Mouse (Mus musculus) kidney, postnatal 25 days (tissue): ENCODE data around the gene Rabl6.
A peak's percentile ranks its signal among the peaks of the same experiment; 100 is the strongest.
"Not testable (repeated sequence)": the region's sequence is repeated elsewhere in the genome, so short reads cannot be mapped to it uniquely, and the experiment has no call there.

ENCODE experiments used
- DNase-seq, 2 experiments: peaks; one replicate each; pipeline ENCODE4 v3.0.0; 2021; ENCODE audit warnings: mixed read lengths in 2 of 2

Gene Rabl6

DNA sequence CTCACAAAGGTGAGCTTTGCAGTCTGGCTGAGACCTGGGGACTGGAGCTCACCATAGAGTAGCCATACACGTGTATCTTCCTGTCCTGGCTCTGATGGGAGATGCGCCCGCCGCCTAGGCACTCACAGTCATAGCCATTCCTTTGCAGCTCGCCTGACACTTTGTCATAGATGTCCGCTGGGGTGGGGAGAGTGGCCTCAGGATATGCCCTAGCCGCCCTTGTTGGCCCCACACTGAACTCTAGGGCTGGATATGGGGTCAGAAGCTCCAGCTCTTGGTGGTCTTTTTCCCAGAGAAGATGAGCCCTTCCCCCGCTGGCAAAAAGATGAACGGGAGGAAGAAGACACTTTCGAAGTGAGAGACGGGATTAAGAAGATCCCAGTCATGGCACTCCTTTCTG is 34.2 kb downstream of the Rabl6 start:
- no peak for DNase-seq

- DNase-seq = no peak
These were observed 35.3 kb downstream of the Rabl6 start for GRCm38 (mm10) chr2:25573068-25573467.

DNA sequence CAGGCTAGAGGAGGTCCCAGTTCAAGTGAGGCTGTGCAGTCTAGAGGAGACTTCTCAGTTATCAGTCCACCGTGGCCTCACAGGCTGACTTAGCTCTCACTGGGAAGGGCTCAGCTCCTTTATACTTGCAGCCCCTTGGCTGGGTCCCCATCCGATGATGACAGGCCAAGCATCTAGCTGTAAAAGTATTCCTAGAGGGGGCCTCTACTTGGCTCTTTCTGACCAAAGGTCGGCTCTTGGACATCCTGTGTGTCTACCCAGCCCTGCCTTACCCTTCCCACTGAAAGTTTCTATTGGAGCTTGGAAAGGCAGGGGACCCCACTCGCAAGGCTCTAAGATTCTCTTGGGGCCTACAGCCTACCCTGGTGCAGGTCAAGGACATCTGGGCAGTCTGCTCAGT is 37.1 kb downstream of the Rabl6 start:
- no peak for DNase-seq

DNA sequence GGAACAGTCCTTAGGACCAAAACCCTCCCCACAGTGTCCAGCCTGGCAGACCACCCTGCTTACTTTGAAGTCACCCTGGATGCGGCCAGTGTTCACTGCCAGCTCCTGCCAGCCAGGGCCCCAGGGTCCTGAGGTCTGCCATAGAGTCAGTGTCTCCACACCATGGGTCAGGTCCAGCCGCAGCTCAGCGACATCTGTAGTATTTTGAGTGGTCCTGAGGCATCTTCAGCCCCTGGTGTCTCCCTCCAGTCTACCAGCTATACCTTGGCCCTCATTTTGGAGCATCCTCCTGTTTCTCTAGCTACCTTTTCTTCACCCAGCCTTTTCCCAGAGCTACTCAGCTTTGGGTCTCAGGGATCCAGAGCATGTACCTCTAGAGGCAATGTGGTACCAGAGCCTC is 39.0 kb downstream of the Rabl6 start:
- peak in 1 of 2 experiments; percentile 35 for DNase-seq

DNA sequence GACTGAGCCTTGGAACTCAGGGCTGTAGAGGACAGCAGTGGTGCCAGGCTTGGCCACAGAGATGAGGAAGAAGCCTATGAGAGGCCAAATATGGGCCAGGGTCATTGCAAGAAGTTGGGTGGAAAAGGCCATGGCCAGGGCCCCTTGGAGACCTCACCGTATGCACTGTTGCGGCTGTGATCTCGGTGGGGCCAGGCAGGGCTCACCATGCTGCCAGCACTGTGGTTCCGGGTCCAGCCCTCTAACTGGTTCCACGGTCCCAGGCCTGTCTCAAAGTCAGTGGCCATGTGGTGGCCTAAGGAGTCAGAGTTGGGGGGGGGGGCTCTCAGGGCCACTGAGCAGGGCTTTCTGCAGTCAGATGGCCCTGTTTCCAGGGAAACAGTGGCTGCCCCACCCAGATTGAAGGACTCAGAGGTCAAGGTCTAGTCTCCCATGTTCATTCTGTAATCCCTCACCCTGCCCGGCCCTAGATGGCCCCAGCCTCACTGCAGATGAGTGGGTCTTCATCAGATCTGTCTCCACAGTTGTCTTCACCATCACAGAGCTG is 39.8 kb downstream of the Rabl6 start:
- peak in 1 of 2 experiments; percentile 48 for DNase-seq

DNA sequence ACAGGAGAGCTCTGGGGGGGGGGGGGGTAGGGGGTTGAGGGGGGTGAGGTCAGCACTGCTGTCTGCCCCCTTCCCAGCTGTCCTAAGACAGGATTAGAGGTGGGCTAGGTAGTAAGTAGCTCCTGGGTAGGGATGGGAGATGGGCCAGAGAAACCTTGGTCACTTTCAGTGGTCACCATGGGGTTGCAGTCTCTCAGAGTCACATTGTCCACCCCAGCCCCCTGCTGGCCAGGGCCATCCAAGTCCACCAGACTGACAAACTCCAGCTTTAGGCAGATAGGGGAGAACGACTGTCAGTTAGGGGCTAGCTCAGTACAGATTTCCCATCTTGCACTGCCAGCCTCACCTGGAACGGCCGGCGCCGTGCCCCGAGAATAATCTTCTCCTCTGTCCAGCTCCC is 41.8 kb downstream of the Rabl6 start:
- DNase-seq = peak in 1 of 2 experiments; percentile 38

DNA sequence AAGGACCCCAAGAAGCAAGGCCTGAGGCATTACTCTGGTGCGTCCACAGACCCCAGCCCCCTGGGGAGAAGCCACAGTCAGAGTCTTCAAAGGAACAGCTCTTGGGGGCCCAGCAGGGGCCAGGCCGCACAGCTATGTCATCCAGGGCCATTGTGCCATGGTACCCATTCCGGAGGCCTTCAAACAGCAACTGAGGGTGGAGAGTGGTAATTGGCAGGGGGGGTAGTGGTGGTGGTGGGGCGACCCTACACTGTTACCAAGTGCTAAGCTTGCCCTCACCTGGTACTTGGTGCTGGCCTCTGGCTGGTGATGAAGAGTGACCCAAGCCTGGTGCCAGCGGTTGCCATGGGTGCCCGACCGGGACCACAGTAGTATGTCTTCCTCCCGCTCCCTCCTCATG is 42.6 kb downstream of the Rabl6 start:
- DNase-seq = peak in 1 of 2 experiments; percentile 33

DNA sequence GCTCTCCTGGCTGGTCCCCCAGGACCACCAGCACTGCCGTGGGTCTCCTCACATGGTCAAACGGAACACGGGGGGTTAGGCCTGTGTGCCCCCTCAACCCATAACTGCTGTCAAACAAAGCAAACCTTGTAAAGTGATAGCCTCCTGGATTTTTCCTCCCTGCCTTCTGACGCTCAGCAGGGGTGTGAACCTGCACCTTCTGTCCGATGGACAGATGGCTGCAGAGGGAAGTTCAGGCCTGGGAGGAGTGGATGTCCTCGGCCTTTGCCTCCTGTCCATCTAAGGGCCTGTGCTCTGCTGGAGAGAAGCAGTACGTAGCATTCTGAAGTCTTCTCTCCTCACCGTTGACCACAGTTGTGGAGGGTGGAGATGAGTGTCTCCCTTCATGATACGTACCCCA is 46.4 kb downstream of the Rabl6 start:
- DNase-seq = no peak

DNA sequence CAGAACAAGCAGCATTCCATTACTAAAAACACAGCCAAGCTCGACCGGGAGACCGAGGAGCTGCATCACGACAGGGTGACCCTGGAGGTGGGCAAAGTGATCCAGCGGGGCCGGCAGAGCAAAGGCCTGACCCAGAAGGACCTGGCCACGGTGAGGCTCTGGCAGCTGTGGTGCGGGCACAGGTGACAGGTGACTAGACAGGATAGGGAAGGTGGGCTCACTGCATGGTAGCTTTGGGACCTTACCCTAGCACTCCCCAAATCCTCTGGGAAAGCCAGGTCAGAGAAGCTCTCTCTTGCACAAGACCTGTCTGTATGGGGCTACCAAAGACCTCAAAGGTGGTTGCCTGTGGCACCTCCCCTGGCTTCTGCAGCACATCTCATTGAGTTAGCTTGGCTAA is 47.8 kb downstream of the Rabl6 start:
- DNase-seq = peak in 1 of 2 experiments; percentile 43

- DNase-seq = peak in 1 of 2 experiments; percentile 22
These were observed 49.5 kb downstream of the Rabl6 start for GRCm38 (mm10) chr2:25558774-25559173.

DNA sequence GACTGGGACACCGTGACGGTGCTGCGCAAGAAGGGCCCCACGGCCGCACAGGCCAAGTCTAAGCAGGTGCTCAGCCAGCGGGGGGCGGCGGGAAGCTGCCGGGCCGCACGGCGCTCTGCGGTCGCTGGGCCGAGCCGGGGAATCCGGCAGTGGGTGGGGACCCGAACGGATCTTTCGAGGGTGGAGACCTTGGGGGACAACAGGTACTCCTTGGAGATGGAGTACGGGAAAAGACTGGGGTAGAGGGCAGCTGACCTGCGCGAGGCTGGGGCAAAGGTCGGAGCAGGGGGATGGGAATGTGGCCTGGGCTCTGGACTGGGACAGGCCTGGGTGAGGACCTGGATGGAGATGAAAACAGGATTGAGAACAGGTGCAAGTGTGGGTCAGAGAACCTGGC is 50.4 kb downstream of the Rabl6 start:
- DNase-seq = peak; percentile 67 to 87

DNA sequence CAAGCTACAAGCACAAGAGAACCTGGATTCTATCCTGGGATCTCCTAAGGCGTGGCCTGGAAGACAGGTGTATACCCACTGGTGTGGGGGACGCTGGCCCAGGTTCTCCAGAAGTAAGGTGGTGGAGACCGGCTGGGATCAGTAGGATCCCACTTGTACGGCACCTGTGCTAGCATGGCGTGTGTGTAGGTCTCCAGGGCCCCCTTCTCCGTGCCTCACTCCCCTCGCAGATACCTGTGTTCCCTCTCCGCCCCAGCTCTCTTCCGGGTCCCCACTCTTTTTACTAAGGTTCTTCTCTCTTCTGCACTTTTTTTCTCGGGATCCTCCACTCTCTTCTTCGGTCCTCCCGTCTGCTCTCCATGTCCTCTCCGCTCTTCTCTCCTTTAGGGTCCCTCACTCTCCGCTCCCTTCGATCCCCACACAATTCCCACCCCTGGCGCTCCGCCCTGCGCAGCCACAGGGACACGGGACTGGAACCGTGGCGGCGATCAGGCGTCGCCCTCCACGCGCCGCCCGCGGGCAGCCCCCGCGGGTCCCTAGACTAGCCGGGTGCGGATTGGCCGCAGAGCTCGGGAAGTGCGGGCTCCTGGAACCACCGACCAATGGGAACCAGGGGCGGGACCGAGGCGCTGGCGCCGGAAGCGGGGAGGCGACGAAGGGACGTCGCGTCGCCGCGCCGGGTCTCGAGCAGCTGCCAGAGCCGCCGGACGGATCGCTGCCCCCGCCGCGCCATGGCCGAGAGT is 50.9 kb downstream of the Rabl6 start, which contains the start of gene Edf1:
TSS of gene Edf1 (plus strand) at position 627 of the 743 bp plus-strand sequence.
- DNase-seq = peak; percentile 95 to 99

- DNase-seq = peak in 1 of 2 experiments; percentile 15
These were observed 52.0 kb downstream of the Rabl6 start for GRCm38 (mm10) chr2:25556296-25556695.

GRCm38 (mm10) chr2:25555479-25555878 is 52.8 kb downstream of the Rabl6 start:
- not testable (repeated sequence) for DNase-seq

GRCm38 (mm10) chr2:25553171-25553786 is 55.0 kb downstream of the Rabl6 start:
- peak in 1 of 2 experiments; percentile 15 for DNase-seq

DNA sequence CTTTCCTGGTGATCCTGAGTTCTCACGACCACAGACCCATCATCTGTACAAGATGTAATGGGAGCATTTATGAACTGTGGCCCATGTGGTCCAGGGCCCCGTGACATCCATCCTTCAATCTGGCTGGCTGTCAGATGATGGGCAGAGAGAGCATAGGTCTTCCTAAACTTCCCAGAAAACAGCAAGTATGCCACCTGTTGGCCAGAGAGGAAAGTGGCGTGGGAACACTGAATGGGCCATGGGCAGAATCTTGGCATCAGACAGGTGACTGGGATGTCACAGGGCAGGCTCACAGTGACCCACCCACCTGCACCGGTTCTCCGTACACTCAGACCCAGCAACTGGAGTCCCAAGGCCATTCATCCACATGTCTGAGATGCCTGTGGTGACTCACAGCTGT is 57.1 kb downstream of the Rabl6 start:
- DNase-seq = peak; percentile 76 to 78

GRCm38 (mm10) chr2:25549021-25549991 is 59.0 kb downstream of the Rabl6 start:
- DNase-seq = no peak

GRCm38 (mm10) chr2:25546811-25547491 is 61.4 kb downstream of the Rabl6 start, which contains the start of gene Traf2:
Traf2 (minus strand) TSS chr2:25546940.
- DNase-seq = peak; percentile 99 to 100

DNA sequence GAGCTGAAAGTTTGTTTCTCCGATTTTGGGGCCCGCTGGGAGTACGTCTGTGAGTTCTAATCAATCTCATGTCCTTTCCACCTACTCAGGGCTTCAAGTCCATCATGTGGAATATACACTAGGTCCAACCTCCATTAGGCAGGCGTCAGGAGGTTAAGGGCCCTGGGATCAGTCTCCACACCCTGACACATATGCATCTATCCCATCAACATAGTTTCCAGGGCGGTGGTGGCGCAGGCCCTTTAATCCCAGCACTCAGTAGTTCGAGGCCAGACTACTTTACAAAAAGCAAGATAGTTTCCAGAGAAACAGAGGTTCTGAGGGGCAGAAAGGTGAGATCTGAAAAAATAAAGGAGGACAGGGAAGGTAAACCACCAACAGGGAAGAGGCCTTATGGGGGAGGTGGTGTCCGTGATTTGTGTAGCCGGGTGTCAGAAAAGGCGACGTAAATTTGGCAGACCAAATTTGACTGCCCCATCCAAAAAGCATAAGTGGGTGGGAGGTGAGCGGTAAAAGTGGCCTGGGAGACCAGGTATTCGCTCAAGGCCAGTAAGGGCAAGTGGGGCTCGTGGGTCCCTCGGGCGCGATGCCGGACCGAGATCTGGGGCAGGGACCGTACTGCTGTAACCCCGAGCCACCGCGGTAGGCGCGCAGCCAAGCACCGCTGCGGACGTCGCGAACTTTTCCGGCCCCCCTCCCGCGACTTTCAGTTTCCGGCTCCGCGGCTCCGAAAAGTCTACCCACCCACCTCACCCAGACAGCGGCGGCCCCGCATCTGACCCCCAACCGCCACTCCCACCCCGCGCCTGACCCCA is 62.1 kb downstream of the Rabl6 start:
- peak in 1 of 2 experiments; percentile 84 for DNase-seq

DNA sequence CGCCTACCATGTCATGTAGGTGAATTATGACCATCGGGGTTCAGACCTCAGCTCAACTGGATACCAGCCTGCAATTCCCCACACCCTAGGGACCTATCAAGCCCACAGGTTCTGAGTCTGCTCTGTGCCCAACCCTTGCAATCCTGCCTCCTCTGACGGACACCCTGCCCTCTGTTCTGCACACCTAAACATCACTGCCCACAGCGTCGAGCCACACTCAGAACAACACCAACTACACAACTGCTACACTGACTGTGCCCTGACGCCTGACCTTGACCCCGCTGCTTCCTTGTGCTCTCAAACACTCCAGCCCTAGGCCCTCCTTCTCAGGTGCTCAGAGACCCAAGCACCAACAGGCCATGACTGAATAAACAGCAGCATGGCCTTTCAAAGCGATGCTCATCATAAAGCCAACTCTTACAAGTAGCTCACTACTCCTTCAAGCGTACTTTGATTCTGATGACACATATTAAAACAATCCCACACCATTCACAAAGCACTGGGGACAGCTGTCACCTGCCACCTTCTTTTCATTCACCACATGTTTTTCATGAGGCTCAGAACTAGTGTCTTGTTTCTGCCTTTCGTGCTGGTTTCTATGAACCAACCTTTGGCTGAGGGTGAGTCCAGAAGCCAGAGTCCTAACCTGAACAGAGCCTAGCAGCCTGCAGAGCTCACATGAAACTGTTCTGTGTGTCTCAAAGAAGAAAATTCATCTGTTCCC is 66.5 kb downstream of the Rabl6 start:
- DNase-seq = peak in 1 of 2 experiments; percentile 59
